Mouse (Mus musculus) heart, adult 2 months (tissue): ENCODE measurements around the gene Ldb3.

Experiments used
- CTCF ChIP-seq: fragments of 200-600 bp; IDR thresholded peaks from 2 replicates; pipeline ENCODE4 v1.8.1; 2022; ENCODE audit warnings: antibody characterized with exemption, mild to moderate bottlenecking, moderate library complexity
- POLR2A ChIP-seq: fragments of 200-500 bp; IDR thresholded peaks from 2 replicates; pipeline ENCODE4 v1.6.1; 2011; ENCODE audit warnings: mild to moderate bottlenecking, low read depth, low read length, control low read depth; ENCODE audit not compliant: insufficient read depth

DNA sequence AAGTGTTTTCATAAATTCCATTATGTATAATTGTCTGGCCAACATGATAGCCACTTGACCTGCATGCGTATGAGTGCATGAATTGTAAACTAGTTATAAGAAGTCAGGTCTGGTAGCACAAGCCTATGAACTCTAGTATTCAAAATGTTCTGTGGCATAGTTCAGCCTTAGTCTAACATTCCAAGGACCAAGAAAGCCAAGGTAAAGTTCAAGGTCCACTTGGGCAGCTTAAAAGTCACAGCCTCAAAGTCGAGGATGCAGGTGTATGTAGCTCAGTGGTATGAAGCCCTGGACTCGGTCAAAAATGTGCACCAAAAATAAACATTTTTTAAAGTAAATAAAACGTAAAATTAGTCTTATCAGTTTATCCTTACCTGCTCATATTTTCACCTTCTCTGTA lies 75.9 kb downstream of the Ldb3 start:
- TF ChIP-seq CTCF (no peak), POLR2A (no peak)
